Comparison of ENCODE assay signal across 13 mouse cellular contexts in genomic region chr7:25153841-25154240, GRCm38 (mm10). TPM values are rescaled to one million over a fixed set of nuclear protein-coding genes. Genes with fewer than 3 reads are reported as not detected.
DNase-seq lines count a peak whose midpoint lies in the region; ATAC-seq lines count a peak whose summit lies in the region.
"Had no signal": no experiment of that assay in that cellular context is flagged by ENCODE, and none has a peak within 500 bp of the region (broad histone marks: within the 10 kb centered on the region; RNA-seq: fewer than 3 reads in every experiment).

No protein-coding gene starts in this region.

- H3K4me2 ChIP-seq in kidney, embryonic 16.5 days (replicated peaks; ENCODE audit: low read depth, low read length) = no peak overlapping the region
- H3K4me2 ChIP-seq in kidney, embryonic 15.5 days = no peak overlapping the region
- H3K4me2 ChIP-seq in forebrain, embryonic 16.5 days (ENCODE audit: low read length) = peak overlapping the region; percentile 6; the same call in 1 of the 2 replicates
- H3K4me2 ChIP-seq in limb, embryonic 12.5 days = peak overlapping the region; percentile 11
- H3K4me2 ChIP-seq in neural tube, embryonic 13.5 days = peak overlapping the region; percentile 47

- H3K4me3 ChIP-seq in kidney, embryonic 16.5 days (ENCODE audit: low read length) = no peak overlapping the region
- no peak overlapping the region for H3K4me3 ChIP-seq in kidney, embryonic 15.5 days (replicated peaks)
- H3K4me3 ChIP-seq in forebrain, embryonic 16.5 days (replicated peaks; ENCODE audit: low read length) = no peak overlapping the region
- H3K4me3 ChIP-seq in limb, embryonic 12.5 days (replicated peaks) = no peak overlapping the region
- peak overlapping the region; percentile 28 for H3K4me3 ChIP-seq in neural tube, embryonic 13.5 days
- H3K4me3 ChIP-seq: heart, adult 2 months had no signal

- H3K27me3 ChIP-seq in kidney, embryonic 16.5 days (ENCODE audit: insufficient read depth, low read length) = peaks cover 7% of the 10 kb centered on the region; the same call in 1 of the 2 replicates
- H3K27me3 ChIP-seq in kidney, embryonic 15.5 days = peaks cover 43% of the 10 kb centered on the region
- no peaks in the 10 kb centered on the region for H3K27me3 ChIP-seq in forebrain, embryonic 16.5 days (replicated peaks; ENCODE audit: control insufficient read depth, insufficient read depth, low read length)
- peaks cover 45% of the 10 kb centered on the region for H3K27me3 ChIP-seq in limb, embryonic 12.5 days
- no peaks in the 10 kb centered on the region for H3K27me3 ChIP-seq in neural tube, embryonic 13.5 days

- H3K9ac ChIP-seq in kidney, embryonic 16.5 days (replicated peaks; ENCODE audit: low read length) = 0 out of 2 replicates have a peak overlapping the region, but pooled peaks have one; percentile 26
- no peak overlapping the region for H3K9ac ChIP-seq in kidney, embryonic 15.5 days
- H3K9ac ChIP-seq in forebrain, embryonic 16.5 days (replicated peaks; ENCODE audit: low read depth, low read length) = peak overlapping the region; percentile 11; the same call in 1 of the 2 replicates
- H3K9ac ChIP-seq in limb, embryonic 12.5 days (replicated peaks) = 0 out of 2 replicates have a peak overlapping the region, but pooled peaks have one; percentile 2
- peak overlapping the region; percentile 74 for H3K9ac ChIP-seq in neural tube, embryonic 13.5 days

- no peak for ATAC-seq in kidney, embryonic 16.5 days (ENCODE audit: low FRiP score, low TSS enrichment)
- ATAC-seq in kidney, embryonic 15.5 days (replicated peaks; ENCODE audit: low FRiP score) = no peak
- ATAC-seq in forebrain, embryonic 16.5 days = no peak
- ATAC-seq in limb, embryonic 12.5 days (ENCODE audit: insufficient number of reproducible peaks, insufficient read depth, low FRiP score, low TSS enrichment, low read depth) = no peak
- ATAC-seq in neural tube, embryonic 13.5 days (ENCODE audit: low read depth) = no peak

- WGBS in kidney, embryonic 16.5 days = 26% methylated on average over 7 of the region's 7 CpGs
- 33% methylated on average over 7 of the region's 7 CpGs for WGBS in kidney, embryonic 15.5 days
- WGBS in forebrain, embryonic 16.5 days = 35% methylated on average over 7 of the region's 7 CpGs
- WGBS in limb, embryonic 12.5 days = 40% methylated on average over 7 of the region's 7 CpGs
- WGBS in neural tube, embryonic 13.5 days = 37% methylated on average over 7 of the region's 7 CpGs

- DNase-seq in cerebellum, adult 9-10 months = no peak
- DNase-seq in cerebellum, adult 8-10 months = no peak
- no peak for DNase-seq in natural killer cell, adult 2 months (ENCODE audit: low spot score in 2 of 2)
- DNase-seq: cerebellum, adult 2 months; heart, adult 2 months; heart, postnatal 14 days; spleen, adult 18-20 months had no signal

- no peak overlapping the region for H3K27ac ChIP-seq in kidney, embryonic 16.5 days (ENCODE audit: low read length)
- no peak overlapping the region for H3K27ac ChIP-seq in kidney, embryonic 15.5 days
- H3K27ac ChIP-seq in forebrain, embryonic 16.5 days (ENCODE audit: low read length) = peak overlapping the region; percentile 15; the same call in 1 of the 2 replicates
- H3K27ac ChIP-seq in limb, embryonic 12.5 days = peak overlapping the region; percentile 30; the same call in 1 of the 2 replicates
- H3K27ac ChIP-seq in neural tube, embryonic 13.5 days (replicated peaks) = peak overlapping the region; percentile 94
- H3K27ac ChIP-seq: heart, adult 2 months; kidney, postnatal 0 days had no signal

- H3K9me3 ChIP-seq in kidney, embryonic 16.5 days (ENCODE audit: low read length) = no peaks in the 10 kb centered on the region
- no peaks in the 10 kb centered on the region for H3K9me3 ChIP-seq in kidney, embryonic 15.5 days (replicated peaks)
- H3K9me3 ChIP-seq in forebrain, embryonic 16.5 days (ENCODE audit: control insufficient read depth, low read length) = no peaks in the 10 kb centered on the region
- no peaks in the 10 kb centered on the region for H3K9me3 ChIP-seq in limb, embryonic 12.5 days
- no peaks in the 10 kb centered on the region for H3K9me3 ChIP-seq in neural tube, embryonic 13.5 days

- no peaks in the 10 kb centered on the region for H3K36me3 ChIP-seq in kidney, embryonic 16.5 days (ENCODE audit: insufficient read depth, low read length)
- no peaks in the 10 kb centered on the region for H3K36me3 ChIP-seq in kidney, embryonic 15.5 days
- H3K36me3 ChIP-seq in forebrain, embryonic 16.5 days (ENCODE audit: control insufficient read depth, insufficient read depth) = no peaks in the 10 kb centered on the region
- H3K36me3 ChIP-seq in limb, embryonic 12.5 days = no peaks in the 10 kb centered on the region
- no peaks in the 10 kb centered on the region; the same call in 1 of the 2 replicates for H3K36me3 ChIP-seq in neural tube, embryonic 13.5 days

- peaks cover 43% of the 10 kb centered on the region for H3K4me1 ChIP-seq in kidney, embryonic 16.5 days (ENCODE audit: insufficient read depth, low read length)
- peaks cover 61% of the 10 kb centered on the region for H3K4me1 ChIP-seq in kidney, embryonic 15.5 days
- H3K4me1 ChIP-seq in forebrain, embryonic 16.5 days (replicated peaks; ENCODE audit: control insufficient read depth, insufficient read depth, low read length) = peaks cover 56% of the 10 kb centered on the region
- peaks cover 70% of the 10 kb centered on the region for H3K4me1 ChIP-seq in limb, embryonic 12.5 days (replicated peaks)
- peaks cover 73% of the 10 kb centered on the region for H3K4me1 ChIP-seq in neural tube, embryonic 13.5 days (replicated peaks)

RNA-seq across cellular contexts. Expression of gene Pou2f2, which starts 25.7 kb away (rescaled TPM):
- 0.40 and 0.99 TPM in 2 replicates for polyA plus RNA-seq in kidney, embryonic 16.5 days (2015; fragmentation: Nextera tagmentation; extraction: Ambion mirVana)
- polyA plus RNA-seq in kidney, embryonic 15.5 days (2015; fragmentation: Nextera tagmentation; extraction: Ambion mirVana) = 0.64 and 2.5 TPM in 2 replicates
- polyA plus RNA-seq in forebrain, embryonic 16.5 days (2015; fragmentation: Nextera tagmentation; extraction: Ambion mirVana) = 10.6 and 17.0 TPM in 2 replicates
- polyA plus RNA-seq in limb, embryonic 12.5 days (2016; fragmentation: Nextera tagmentation; extraction: Ambion mirVana) = 2.7 and 2.9 TPM in 2 replicates
- polyA plus RNA-seq in neural tube, embryonic 13.5 days (2015; fragmentation: Nextera tagmentation; extraction: Ambion mirVana) = 28.0 and 29.4 TPM in 2 replicates

Comparison
In these comparisons a context has a peak if more than half of its experiments do, and no peak if none do; other contexts are left out.
1. H3K27ac ChIP-seq: peak in forebrain, embryonic 16.5 days (single experiment), limb, embryonic 12.5 days (single experiment) and neural tube, embryonic 13.5 days (single experiment); none in kidney, embryonic 16.5 days (single experiment) and kidney, embryonic 15.5 days (single experiment).
2. H3K4me2 ChIP-seq: peak in forebrain, embryonic 16.5 days (single experiment), limb, embryonic 12.5 days (single experiment) and neural tube, embryonic 13.5 days (single experiment); none in kidney, embryonic 16.5 days (single experiment) and kidney, embryonic 15.5 days (single experiment).